Mouse (Mus musculus) liver, embryonic 15.5 days (tissue): ENCODE data around the gene Rasd1. TPM values are rescaled to one million over a fixed set of nuclear protein-coding genes. Genes with fewer than 3 reads are reported as not detected.

Experiments used
- ATAC-seq: fragments of 200-750 bp; cut with Nextera tagmentation; 2 replicates; pipeline ENCODE4 v1.8.0; 2017; ENCODE audit warnings: moderate number of reproducible peaks, mild to moderate bottlenecking, moderate library complexity; ENCODE audit not compliant: insufficient read depth
- H3K27ac ChIP-seq: fragments of 300-500 bp; sonication (generic); replicated peaks from 2 replicates; pipeline ENCODE4 v1.5.1; 2015; ENCODE audit warnings: mild to moderate bottlenecking, inconsistent platforms
- H3K27me3 ChIP-seq: fragments of 300-500 bp; sonication (generic); 2 replicates; pipeline ENCODE4 v1.6.1; 2015; ENCODE audit warnings: mild to moderate bottlenecking, inconsistent platforms
- H3K36me3 ChIP-seq: fragments of 300-500 bp; sonication (generic); replicated peaks from 2 replicates; pipeline ENCODE4 v1.6.1; 2015; ENCODE audit warnings: moderate library complexity, mild to moderate bottlenecking, inconsistent platforms
- H3K4me1 ChIP-seq: fragments of 300-500 bp; sonication (generic); replicated peaks from 2 replicates; pipeline ENCODE4 v1.6.1; 2015; ENCODE audit warnings: inconsistent platforms
- H3K4me2 ChIP-seq: fragments of 300-500 bp; sonication (generic); 2 replicates; pipeline ENCODE4 v1.6.1; 2015; ENCODE audit warnings: moderate library complexity, mild to moderate bottlenecking, inconsistent platforms
- H3K4me3 ChIP-seq: fragments of 300-500 bp; sonication (generic); replicated peaks from 2 replicates; pipeline ENCODE4 v1.5.1; 2015; ENCODE audit warnings: mild to moderate bottlenecking, inconsistent platforms
- H3K9ac ChIP-seq: fragments of 300-500 bp; sonication (generic); 2 replicates; pipeline ENCODE4 v1.6.1; 2015; ENCODE audit warnings: moderate library complexity, mild to moderate bottlenecking, inconsistent platforms
- H3K9me3 ChIP-seq: fragments of 300-500 bp; sonication (generic); replicated peaks from 2 replicates; pipeline ENCODE4 v1.6.1; 2016; ENCODE audit warnings: inconsistent platforms
- WGBS: fragments of 180-500 bp; shearing (Covaris S2); methylation state at CpG from one replicate; pipeline ENCODE4 v1.1.7; 2015; ENCODE audit warnings: mixed read lengths; ENCODE audit not compliant: insufficient replicate concordance; 5-methylcytosine and 5-hydroxymethylcytosine counted together
- polyA plus RNA-seq: library from polyadenylated mRNA; unstranded; fragments of >200 nt; fragmentation: Nextera tagmentation; extraction: Ambion mirVana; gene quantifications from 2 replicates; pipeline ENCODE4 v1.2.1, GENCODE M21; 2015

Rasd1 gene
- polyA plus RNA-seq, 1 experiment from 2014 or later = 0.96 TPM

GRCm38 (mm10) chr11:59937023-59937422, 27.7 kb downstream of the Rasd1 start:
- H3K4me1 ChIP-seq = peaks cover 18% of the 10 kb centered on the region
- H3K9ac ChIP-seq = no peak overlapping the region
- H3K27ac ChIP-seq = no peak overlapping the region
- no peak overlapping the region for H3K4me2 ChIP-seq
- no peak for ATAC-seq
- H3K9me3 ChIP-seq = no peaks in the 10 kb centered on the region
- 57% methylated on average over 3 of the region's 3 CpGs for WGBS
- H3K27me3 ChIP-seq = peaks cover 4% of the 10 kb centered on the region; the same call in 1 of the 2 replicates
- H3K36me3 ChIP-seq = no peaks in the 10 kb centered on the region
- no peak overlapping the region for H3K4me3 ChIP-seq

DNA sequence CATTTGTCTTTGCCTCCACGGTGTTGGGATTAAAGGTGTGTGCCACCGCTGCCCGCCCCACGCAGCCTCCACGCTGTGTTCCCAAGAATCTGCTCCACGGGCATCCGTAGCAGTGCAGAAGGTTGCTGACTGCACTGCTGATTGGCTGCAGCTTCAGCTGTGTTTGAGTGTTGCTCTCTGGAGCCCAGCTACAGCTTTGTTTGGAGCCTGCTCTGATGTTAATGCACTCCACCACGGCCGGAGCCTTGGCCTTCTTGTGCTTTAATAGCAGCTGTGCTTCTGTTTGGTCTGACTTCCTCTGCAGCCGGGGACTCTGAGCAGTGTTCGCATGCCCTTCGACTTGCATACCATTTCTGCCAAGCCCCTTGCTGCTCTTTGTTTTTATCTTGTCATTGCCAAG, 30.8 kb downstream of the Rasd1 start:
- H3K4me2 ChIP-seq = no peak overlapping the region
- WGBS = 59% methylated on average over 12 of the region's 12 CpGs
- H3K9ac ChIP-seq = no peak overlapping the region

GRCm38 (mm10) chr11:59932560-59933337, 32.0 kb downstream of the Rasd1 start:
- no peak overlapping the region for H3K4me3 ChIP-seq
- peaks cover 11% of the 10 kb centered on the region; the same call in 1 of the 2 replicates for H3K27me3 ChIP-seq
- 49% methylated on average over 9 of the region's 9 CpGs for WGBS
- no peaks in the 10 kb centered on the region for H3K4me1 ChIP-seq
- H3K4me2 ChIP-seq = no peak overlapping the region
- H3K36me3 ChIP-seq = no peaks in the 10 kb centered on the region
- H3K27ac ChIP-seq = no peak overlapping the region
- no peak for ATAC-seq
- H3K9me3 ChIP-seq = no peaks in the 10 kb centered on the region
- no peak overlapping the region for H3K9ac ChIP-seq

More for the DNA sequence above, 30.8 kb downstream of the Rasd1 start:
- no peak overlapping the region for H3K4me3 ChIP-seq
- no peaks in the 10 kb centered on the region for H3K36me3 ChIP-seq
- no peaks in the 10 kb centered on the region for H3K9me3 ChIP-seq
- peaks cover 11% of the 10 kb centered on the region; the same call in 1 of the 2 replicates for H3K27me3 ChIP-seq
- no peaks in the 10 kb centered on the region for H3K4me1 ChIP-seq
- no peak for ATAC-seq
- H3K27ac ChIP-seq = no peak overlapping the region

DNA sequence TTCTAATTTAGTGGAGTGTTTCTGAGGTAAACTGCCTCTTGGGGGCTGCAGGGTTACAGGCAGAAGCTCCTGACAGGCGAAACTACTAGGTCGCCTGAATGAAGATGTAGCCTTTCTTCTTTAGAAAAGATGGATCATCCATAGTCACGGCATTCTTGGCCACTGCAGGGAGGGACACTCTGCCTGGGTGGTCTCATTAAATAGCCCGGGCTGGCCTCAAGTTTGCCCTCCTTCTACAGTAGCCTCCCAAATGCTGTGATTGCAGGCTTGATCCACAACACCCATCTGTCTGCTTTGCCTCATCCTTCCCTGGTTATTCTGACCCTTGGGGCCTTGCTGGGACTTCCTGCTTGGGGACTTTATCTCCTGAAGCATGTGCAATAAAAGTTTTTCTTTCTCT, 34.7 kb downstream of the Rasd1 start:
- WGBS = 57% methylated on average over 4 of the region's 4 CpGs
- no peaks in the 10 kb centered on the region for H3K36me3 ChIP-seq
- no peaks in the 10 kb centered on the region for H3K4me1 ChIP-seq
- no peak for ATAC-seq
- H3K9ac ChIP-seq = no peak overlapping the region
- peaks cover 11% of the 10 kb centered on the region; the same call in 1 of the 2 replicates for H3K27me3 ChIP-seq
- H3K4me3 ChIP-seq = no peak overlapping the region
- H3K27ac ChIP-seq = no peak overlapping the region
- H3K4me2 ChIP-seq = no peak overlapping the region
- H3K9me3 ChIP-seq = no peaks in the 10 kb centered on the region

GRCm38 (mm10) chr11:59921265-59921664, 43.5 kb downstream of the Rasd1 start:
- Histone ChIP-seq H3K27ac (no peak overlapping the region), H3K4me2 (peak overlapping the region; percentile 36), H3K9ac (no peak overlapping the region)

DNA sequence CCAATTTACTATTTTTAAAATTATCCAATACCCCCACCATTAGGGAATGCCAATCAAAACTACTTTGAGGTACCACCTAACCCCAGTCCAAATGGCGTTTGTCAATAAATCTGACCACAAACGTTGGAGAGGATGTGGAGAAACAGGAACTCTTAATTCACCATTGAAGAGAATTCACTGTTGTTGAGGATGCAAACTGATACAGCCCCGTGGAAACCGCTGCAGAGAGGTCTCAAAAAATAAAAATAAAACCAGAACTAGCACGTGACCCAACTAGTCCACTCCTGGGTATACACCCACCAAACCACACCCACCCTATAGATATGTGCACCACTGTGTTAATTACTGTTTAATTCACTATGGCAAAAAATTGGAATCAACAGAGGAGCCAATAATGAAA, 44.4 kb downstream of the Rasd1 start:
- Histone ChIP-seq H3K9me3 (no peaks in the 10 kb centered on the region), H3K27ac (no peak overlapping the region), H3K4me1 (peaks cover 30% of the 10 kb centered on the region), H3K27me3 (no peaks in the 10 kb centered on the region), H3K4me3 (no peak overlapping the region), H3K4me2 (peak overlapping the region; percentile 36), H3K9ac (no peak overlapping the region), H3K36me3 (no peaks in the 10 kb centered on the region)
- no peak; the same call in 1 of the 2 replicates for ATAC-seq
- WGBS = 13% methylated on average over 5 of the region's 5 CpGs

More at GRCm38 (mm10) chr11:59921265-59921664, 43.5 kb downstream of the Rasd1 start:
- 0 out of 2 replicates have a peak, but pooled peaks have one; percentile 30 for ATAC-seq
- 35% methylated on average over 7 of the region's 7 CpGs for WGBS
- Histone ChIP-seq H3K4me1 (peaks cover 30% of the 10 kb centered on the region), H3K4me3 (no peak overlapping the region), H3K36me3 (no peaks in the 10 kb centered on the region), H3K27me3 (no peaks in the 10 kb centered on the region), H3K9me3 (no peaks in the 10 kb centered on the region)

DNA sequence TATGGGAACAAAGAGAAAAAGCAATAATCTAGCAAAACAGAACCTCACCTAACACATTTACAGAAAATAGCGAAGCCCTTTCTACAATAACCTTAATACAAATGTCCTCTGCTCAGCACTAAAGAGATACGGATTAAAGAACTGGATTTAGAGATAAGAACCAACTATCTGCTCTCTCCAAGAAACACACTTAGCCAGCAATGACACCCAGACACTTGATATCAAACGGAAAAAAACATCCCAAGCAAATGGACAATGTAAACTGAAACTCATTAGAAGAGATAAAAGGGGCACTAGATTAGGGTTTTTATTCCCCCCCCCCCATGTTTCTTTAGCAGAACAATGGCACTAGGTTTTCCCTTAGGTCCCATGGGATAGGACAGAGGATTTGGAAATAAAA, 45.3 kb downstream of the Rasd1 start:
- Histone ChIP-seq H3K27ac (peak overlapping the region; percentile 57), H3K36me3 (no peaks in the 10 kb centered on the region), H3K4me2 (peak overlapping the region; percentile 36), H3K27me3 (no peaks in the 10 kb centered on the region), H3K9ac (no peak overlapping the region), H3K9me3 (no peaks in the 10 kb centered on the region), H3K4me1 (peaks cover 30% of the 10 kb centered on the region), H3K4me3 (no peak overlapping the region)
- peak; percentile 61 for ATAC-seq
- 11% methylated on average over 3 of the region's 3 CpGs for WGBS

GRCm38 (mm10) chr11:59918014-59918413, 46.7 kb downstream of the Rasd1 start:
- peaks cover 30% of the 10 kb centered on the region for H3K4me1 ChIP-seq
- 12% methylated on average over 4 of the region's 4 CpGs for WGBS
- no peak overlapping the region for H3K27ac ChIP-seq
- H3K9ac ChIP-seq = no peak overlapping the region
- H3K27me3 ChIP-seq = no peaks in the 10 kb centered on the region
- H3K9me3 ChIP-seq = no peaks in the 10 kb centered on the region
- H3K4me3 ChIP-seq = no peak overlapping the region
- no peaks in the 10 kb centered on the region for H3K36me3 ChIP-seq
- H3K4me2 ChIP-seq = no peak overlapping the region
- ATAC-seq = no peak

DNA sequence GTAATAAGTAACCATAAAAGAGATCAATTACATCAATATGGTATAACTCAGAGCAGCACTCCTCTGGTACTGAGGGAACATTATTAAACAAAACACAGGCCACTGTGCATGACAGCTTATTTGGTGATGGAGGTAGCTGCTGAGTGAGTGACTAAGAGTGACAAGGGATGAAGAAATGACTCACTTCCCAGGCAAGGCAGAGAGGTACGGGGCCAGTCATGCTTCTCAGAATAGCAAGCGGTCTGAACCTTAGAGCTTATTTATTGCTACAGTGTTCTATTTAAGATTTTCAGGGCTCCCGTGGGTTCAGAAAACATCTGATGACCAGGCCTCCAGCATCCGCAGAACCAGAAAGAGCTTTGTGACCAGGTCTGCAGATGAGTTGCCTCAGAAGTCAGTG, 51.0 kb downstream of the Rasd1 start:
- no peak overlapping the region for H3K4me3 ChIP-seq
- H3K36me3 ChIP-seq = no peaks in the 10 kb centered on the region
- 69% methylated on average over 4 of the region's 4 CpGs for WGBS

More for the DNA sequence above, 51.0 kb downstream of the Rasd1 start:
- H3K4me1 ChIP-seq = peaks cover 8% of the 10 kb centered on the region
- no peak overlapping the region for H3K4me2 ChIP-seq
- ATAC-seq = no peak
- no peaks in the 10 kb centered on the region for H3K9me3 ChIP-seq
- no peaks in the 10 kb centered on the region for H3K27me3 ChIP-seq
- no peak overlapping the region for H3K27ac ChIP-seq
- no peak overlapping the region for H3K9ac ChIP-seq
